Mouse (Mus musculus) embryonic facial prominence, embryonic 15.5 days (tissue): ENCODE measurements around the gene Dlg5. TPM values are rescaled to one million over a fixed set of nuclear protein-coding genes. Genes with fewer than 3 reads are reported as not detected.

Experiments
- ATAC-seq: fragments of 200-750 bp; cut with Nextera tagmentation; 2 replicates; pipeline ENCODE4 v1.8.0; 2017; ENCODE audit warnings: low read depth, moderate TSS enrichment; ENCODE audit not compliant: insufficient number of reproducible peaks, low FRiP score, low TSS enrichment
- H3K27ac ChIP-seq: fragments of 300-500 bp; sonication (generic); replicated peaks from 2 replicates; pipeline ENCODE4 v1.5.1; 2015; ENCODE audit warnings: mild to moderate bottlenecking, inconsistent platforms
- H3K27me3 ChIP-seq: fragments of 300-500 bp; sonication (generic); 2 replicates; pipeline ENCODE4 v1.6.1; 2015; ENCODE audit warnings: inconsistent platforms
- H3K36me3 ChIP-seq: fragments of 300-500 bp; sonication (generic); 2 replicates; pipeline ENCODE4 v1.6.1; 2015; ENCODE audit warnings: mild to moderate bottlenecking, inconsistent platforms
- H3K4me1 ChIP-seq: fragments of 300-500 bp; sonication (generic); 2 replicates; pipeline ENCODE4 v1.6.1; 2015; ENCODE audit warnings: inconsistent platforms
- H3K4me2 ChIP-seq: fragments of 300-500 bp; sonication (generic); replicated peaks from 2 replicates; pipeline ENCODE4 v1.6.1; 2015; ENCODE audit warnings: mild to moderate bottlenecking, inconsistent platforms
- H3K4me3 ChIP-seq: fragments of 300-500 bp; sonication (generic); replicated peaks from 2 replicates; pipeline ENCODE4 v1.5.1; 2015; ENCODE audit warnings: mild to moderate bottlenecking, inconsistent platforms
- H3K9ac ChIP-seq: fragments of 300-500 bp; sonication (generic); 2 replicates; pipeline ENCODE4 v1.6.1; 2015; ENCODE audit warnings: inconsistent platforms
- H3K9me3 ChIP-seq: fragments of 300-500 bp; sonication (generic); replicated peaks from 2 replicates; pipeline ENCODE4 v1.6.1; 2016; ENCODE audit warnings: inconsistent platforms
- WGBS: fragments of 180-500 bp; shearing (Covaris S2); methylation state at CpG from one replicate; pipeline ENCODE4 v1.1.7; 2015; 5-methylcytosine and 5-hydroxymethylcytosine counted together
- polyA plus RNA-seq: library from polyadenylated mRNA; unstranded; fragments of >200 nt; fragmentation: Nextera tagmentation; extraction: Ambion mirVana; gene quantifications from 2 replicates; pipeline ENCODE4 v1.2.1, GENCODE M21; 2015

Dlg5 gene
- polyA plus RNA-seq, 1 experiment from 2014 or later: 22.1 TPM

- no peak overlapping the region for H3K4me3 ChIP-seq
- H3K4me1 ChIP-seq: no peaks in the 10 kb centered on the region
- no peak overlapping the region for H3K27ac ChIP-seq
- H3K4me2 ChIP-seq: no peak overlapping the region
- H3K36me3 ChIP-seq: peaks cover 72% of the 10 kb centered on the region
- H3K9me3 ChIP-seq: no peaks in the 10 kb centered on the region
- H3K9ac ChIP-seq: no peak overlapping the region
- 94% methylated on average over 10 of the region's 10 CpGs for WGBS
- H3K27me3 ChIP-seq: no peaks in the 10 kb centered on the region
- no peak for ATAC-seq
Measured at GRCm38 (mm10) chr14:24162856-24163255, 82.9 kb downstream of the Dlg5 start.

GRCm38 (mm10) chr14:24148892-24149291 lies 96.8 kb downstream of the Dlg5 start:
- Histone ChIP-seq H3K9me3 (no peaks in the 10 kb centered on the region), H3K4me3 (no peak overlapping the region), H3K27ac (no peak overlapping the region), H3K4me2 (no peak overlapping the region), H3K36me3 (peaks cover 80% of the 10 kb centered on the region), H3K27me3 (no peaks in the 10 kb centered on the region), H3K9ac (no peak overlapping the region), H3K4me1 (no peaks in the 10 kb centered on the region)
- ATAC-seq: no peak
- 68% methylated on average over 2 of the region's 2 CpGs for WGBS

DNA sequence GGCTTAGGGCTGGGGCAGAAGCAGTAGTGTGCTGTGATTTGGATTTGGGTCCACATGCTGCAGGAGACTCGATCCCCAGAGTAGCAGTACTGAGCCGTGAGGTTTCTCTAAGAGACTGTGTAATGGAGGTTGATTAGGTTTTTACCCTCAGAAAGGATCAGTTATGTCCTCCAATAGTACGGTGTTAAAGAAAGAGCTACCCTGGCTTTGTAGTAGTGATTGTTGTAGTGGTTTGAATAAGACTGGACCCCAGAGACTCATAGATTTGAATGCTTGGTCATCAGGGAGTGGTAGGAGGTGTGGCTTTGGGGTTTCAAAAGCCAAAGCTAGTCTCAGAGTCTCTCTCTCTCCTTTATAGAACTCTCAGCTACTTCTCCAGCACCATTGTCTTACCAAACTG lies 100.9 kb downstream of the Dlg5 start:
- Histone ChIP-seq H3K4me2 (no peak overlapping the region), H3K27ac (no peak overlapping the region), H3K36me3 (peaks cover 70% of the 10 kb centered on the region), H3K27me3 (no peaks in the 10 kb centered on the region), H3K4me1 (0 out of 2 replicates have a peak, but pooled peaks cover 4% of the 10 kb centered on the region), H3K9me3 (no peaks in the 10 kb centered on the region), H3K4me3 (no peak overlapping the region), H3K9ac (no peak overlapping the region)
- no peak for ATAC-seq
- 77% methylated on average over 3 of the region's 3 CpGs for WGBS

DNA sequence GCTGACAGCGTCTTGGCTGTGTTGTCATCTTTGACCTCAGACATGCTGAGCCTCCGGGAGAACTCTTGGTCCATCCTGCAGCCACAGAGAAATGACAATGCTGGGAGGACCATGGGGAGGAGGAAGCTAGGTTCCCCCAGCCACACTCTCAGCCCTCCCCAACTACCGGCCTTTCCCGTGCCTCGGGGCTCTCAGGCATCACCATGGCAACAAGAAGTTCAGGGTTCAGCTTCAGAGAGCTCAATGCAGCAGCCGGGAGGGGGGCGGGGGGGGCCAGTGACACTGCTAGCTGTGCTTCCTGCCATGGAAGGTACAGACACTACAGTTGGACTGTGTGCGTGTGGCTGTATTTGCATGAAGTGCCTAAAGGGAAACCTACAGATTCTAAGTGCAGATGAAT lies 101.3 kb downstream of the Dlg5 start:
- no peak overlapping the region for H3K4me3 ChIP-seq
- peaks cover 71% of the 10 kb centered on the region for H3K36me3 ChIP-seq
- H3K9ac ChIP-seq: no peak overlapping the region
- no peaks in the 10 kb centered on the region for H3K27me3 ChIP-seq
- no peak overlapping the region for H3K27ac ChIP-seq
- 0 out of 2 replicates have a peak, but pooled peaks cover 4% of the 10 kb centered on the region for H3K4me1 ChIP-seq
- no peak for ATAC-seq
- WGBS: 43% methylated on average over 8 of the region's 8 CpGs
- H3K4me2 ChIP-seq: no peak overlapping the region
- H3K9me3 ChIP-seq: no peaks in the 10 kb centered on the region

DNA sequence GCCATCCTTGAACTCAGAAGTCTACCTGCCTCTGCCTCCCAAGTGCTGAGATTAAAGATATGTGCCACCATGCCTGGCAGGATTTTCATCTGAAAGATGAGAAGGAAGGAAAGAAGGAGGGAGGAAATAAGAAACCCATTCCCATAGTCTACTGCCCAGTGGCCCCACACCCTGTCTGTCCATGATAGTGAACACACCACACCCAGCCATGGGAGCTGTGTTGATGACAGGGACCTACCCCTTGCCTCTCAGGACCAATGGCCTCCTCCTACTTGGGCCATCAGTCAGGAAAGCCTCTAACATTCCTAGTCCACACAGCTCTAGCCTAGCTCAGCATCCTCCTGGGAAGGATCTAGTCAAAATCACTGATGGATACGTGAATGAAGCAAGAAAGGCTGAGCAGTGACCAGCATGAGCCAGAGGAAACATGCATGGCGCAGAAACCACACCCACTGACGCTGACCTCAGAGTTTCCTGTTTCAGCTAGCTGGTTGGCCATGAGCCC lies 102.7 kb downstream of the Dlg5 start:
- 0 out of 2 replicates have a peak, but pooled peaks have one; percentile 26 for ATAC-seq
- Histone ChIP-seq H3K9ac (no peak overlapping the region), H3K4me2 (no peak overlapping the region), H3K4me1 (0 out of 2 replicates have a peak, but pooled peaks cover 4% of the 10 kb centered on the region), H3K9me3 (no peaks in the 10 kb centered on the region), H3K27ac (no peak overlapping the region), H3K27me3 (no peaks in the 10 kb centered on the region), H3K36me3 (peaks cover 71% of the 10 kb centered on the region), H3K4me3 (no peak overlapping the region)
- 70% methylated on average over 3 of the region's 3 CpGs for WGBS

GRCm38 (mm10) chr14:24141727-24142126 lies 104.0 kb downstream of the Dlg5 start:
- H3K27ac ChIP-seq: no peak overlapping the region
- peaks cover 71% of the 10 kb centered on the region for H3K36me3 ChIP-seq
- ATAC-seq: no peak
- H3K27me3 ChIP-seq: no peaks in the 10 kb centered on the region
- H3K9me3 ChIP-seq: no peaks in the 10 kb centered on the region
- no peak overlapping the region for H3K4me2 ChIP-seq
- H3K4me1 ChIP-seq: 0 out of 2 replicates have a peak, but pooled peaks cover 4% of the 10 kb centered on the region
- no peak overlapping the region for H3K9ac ChIP-seq
- H3K4me3 ChIP-seq: no peak overlapping the region
- 83% methylated on average over 3 of the region's 3 CpGs for WGBS

- H3K27me3 ChIP-seq: no peaks in the 10 kb centered on the region
- no peak overlapping the region for H3K4me2 ChIP-seq
- H3K9ac ChIP-seq: no peak overlapping the region
- WGBS: 75% methylated on average over 8 of the region's 8 CpGs
- H3K9me3 ChIP-seq: no peaks in the 10 kb centered on the region
- 0 out of 2 replicates have a peak, but pooled peaks cover 4% of the 10 kb centered on the region for H3K4me1 ChIP-seq
- H3K36me3 ChIP-seq: peaks cover 73% of the 10 kb centered on the region
- no peak overlapping the region for H3K4me3 ChIP-seq
- no peak overlapping the region for H3K27ac ChIP-seq
- no peak for ATAC-seq
Measured at GRCm38 (mm10) chr14:24140297-24140812, 105.4 kb downstream of the Dlg5 start.

- no peak for ATAC-seq
- Histone ChIP-seq H3K27me3 (no peaks in the 10 kb centered on the region), H3K4me3 (no peak overlapping the region), H3K9me3 (no peaks in the 10 kb centered on the region), H3K27ac (no peak overlapping the region), H3K9ac (no peak overlapping the region), H3K36me3 (peaks cover 75% of the 10 kb centered on the region), H3K4me1 (no peaks in the 10 kb centered on the region), H3K4me2 (no peak overlapping the region)
- 87% methylated on average over 11 of the region's 11 CpGs for WGBS
Measured at GRCm38 (mm10) chr14:24136908-24137307, 108.8 kb downstream of the Dlg5 start.

- Histone ChIP-seq H3K4me2 (no peak overlapping the region), H3K4me1 (no peaks in the 10 kb centered on the region), H3K27ac (no peak overlapping the region), H3K27me3 (no peaks in the 10 kb centered on the region), H3K4me3 (no peak overlapping the region), H3K9ac (no peak overlapping the region), H3K36me3 (peaks cover 61% of the 10 kb centered on the region), H3K9me3 (no peaks in the 10 kb centered on the region)
- no peak for ATAC-seq
- 77% methylated on average over 7 of the region's 7 CpGs for whole genome bisulfite sequencing
Measured at GRCm38 (mm10) chr14:24134623-24135290, 111.0 kb downstream of the Dlg5 start.

GRCm38 (mm10) chr14:24133801-24134200 lies 111.9 kb downstream of the Dlg5 start:
- no peak overlapping the region for H3K4me2 ChIP-seq
- H3K4me3 ChIP-seq: no peak overlapping the region
- WGBS: 88% methylated on average over 8 of the region's 8 CpGs
- peaks cover 52% of the 10 kb centered on the region for H3K36me3 ChIP-seq
- ATAC-seq: no peak
- no peaks in the 10 kb centered on the region for H3K4me1 ChIP-seq
- H3K27me3 ChIP-seq: no peaks in the 10 kb centered on the region
- no peaks in the 10 kb centered on the region for H3K9me3 ChIP-seq
- no peak overlapping the region for H3K27ac ChIP-seq
- no peak overlapping the region for H3K9ac ChIP-seq

- 39% methylated on average over 4 of the region's 4 CpGs for WGBS
- no peaks in the 10 kb centered on the region for H3K4me1 ChIP-seq
- H3K27me3 ChIP-seq: no peaks in the 10 kb centered on the region
- no peaks in the 10 kb centered on the region for H3K9me3 ChIP-seq
- no peak overlapping the region for H3K27ac ChIP-seq
- no peak overlapping the region for H3K9ac ChIP-seq
- no peak overlapping the region for H3K4me3 ChIP-seq
- ATAC-seq: no peak
- H3K36me3 ChIP-seq: peaks cover 35% of the 10 kb centered on the region
- H3K4me2 ChIP-seq: no peak overlapping the region
Measured at GRCm38 (mm10) chr14:24132092-24132491, 113.6 kb downstream of the Dlg5 start.

DNA sequence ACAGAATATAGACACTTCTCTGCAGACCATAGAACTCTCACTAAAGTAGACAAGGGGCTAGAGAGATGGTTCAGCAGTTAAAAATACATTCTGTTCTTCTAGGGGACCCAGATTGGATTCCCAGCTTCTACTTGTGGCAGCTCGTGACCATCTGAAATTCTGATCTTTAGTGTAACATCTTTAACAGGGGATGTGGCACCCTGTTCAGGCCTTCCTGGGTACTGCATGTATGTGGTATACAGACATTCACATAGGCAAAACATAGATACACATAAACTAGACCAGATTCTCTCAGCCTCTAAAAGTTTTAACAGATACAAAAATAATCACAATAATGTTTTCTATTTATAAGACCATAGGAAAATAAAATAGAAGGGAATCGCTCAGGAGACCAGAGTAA lies 120.7 kb downstream of the Dlg5 start:
- 86% methylated on average over 2 of the region's 2 CpGs for WGBS
- H3K9ac ChIP-seq: no peak overlapping the region
- H3K36me3 ChIP-seq: no peaks in the 10 kb centered on the region
- no peak overlapping the region for H3K27ac ChIP-seq
- H3K4me1 ChIP-seq: peaks cover 8% of the 10 kb centered on the region; the same call in 1 of the 2 replicates
- no peak overlapping the region for H3K4me3 ChIP-seq
- H3K27me3 ChIP-seq: no peaks in the 10 kb centered on the region
- no peak for ATAC-seq
- no peak overlapping the region for H3K4me2 ChIP-seq
- no peaks in the 10 kb centered on the region for H3K9me3 ChIP-seq
